Mouse (Mus musculus) kidney, adult 2 months (tissue): ENCODE results near the gene Cnot4.

Source experiments
- CTCF ChIP-seq: fragments of 200-500 bp; conservative IDR thresholded peaks from 2 replicates; pipeline ENCODE4 v1.5.1; 2011; ENCODE audit warnings: low read depth, mild to moderate bottlenecking, control low read depth, low read length, moderate library complexity, mixed read lengths; ENCODE audit not compliant: insufficient read depth, insufficient read length
- POLR2A ChIP-seq: fragments of 200-500 bp; IDR thresholded peaks from one replicate; pipeline ENCODE4 v1.6.1; 2011; ENCODE audit warnings: low read depth, low read length, control low read depth

DNA sequence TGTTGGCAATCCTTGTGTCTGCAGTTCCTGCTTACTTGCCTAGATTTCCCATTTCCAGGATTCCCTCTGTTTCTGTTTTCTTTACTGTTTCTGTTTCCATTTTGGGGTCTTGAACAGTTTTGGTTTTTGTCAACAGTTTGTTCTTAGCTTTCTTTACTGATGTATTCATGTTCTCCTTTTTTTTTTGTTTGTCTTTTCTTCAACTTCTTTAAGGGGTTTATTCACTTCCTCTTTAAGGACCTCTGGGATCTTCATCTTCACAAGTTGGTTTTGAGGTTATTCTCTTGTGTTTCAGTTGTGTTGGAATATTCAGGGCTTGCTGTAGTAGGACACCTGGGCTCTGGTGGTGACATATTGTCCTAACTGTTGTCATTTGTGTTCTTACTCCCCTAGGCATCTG lies 21.0 kb upstream of the Cnot4 start:
- no peak for TF ChIP-seq CTCF
- no peak for TF ChIP-seq POLR2A
